Mouse (Mus musculus) testis, adult 2 months (tissue): ENCODE measurements around the gene Sema6d.

Experiments
- CTCF ChIP-seq: fragments of 200-500 bp; IDR thresholded peaks from 2 replicates; pipeline ENCODE4 v1.5.1; 2012; ENCODE audit warnings: low read depth, mild to moderate bottlenecking, inconsistent platforms, low read length, moderate library complexity; ENCODE audit not compliant: control insufficient read depth, insufficient read depth, insufficient replicate concordance
- POLR2A ChIP-seq: fragments of 200-500 bp; IDR thresholded peaks from 2 replicates; pipeline ENCODE4 v1.6.1; 2012; ENCODE audit warnings: low read depth, mild to moderate bottlenecking, inconsistent platforms, low read length, moderate library complexity; ENCODE audit not compliant: control insufficient read depth

DNA sequence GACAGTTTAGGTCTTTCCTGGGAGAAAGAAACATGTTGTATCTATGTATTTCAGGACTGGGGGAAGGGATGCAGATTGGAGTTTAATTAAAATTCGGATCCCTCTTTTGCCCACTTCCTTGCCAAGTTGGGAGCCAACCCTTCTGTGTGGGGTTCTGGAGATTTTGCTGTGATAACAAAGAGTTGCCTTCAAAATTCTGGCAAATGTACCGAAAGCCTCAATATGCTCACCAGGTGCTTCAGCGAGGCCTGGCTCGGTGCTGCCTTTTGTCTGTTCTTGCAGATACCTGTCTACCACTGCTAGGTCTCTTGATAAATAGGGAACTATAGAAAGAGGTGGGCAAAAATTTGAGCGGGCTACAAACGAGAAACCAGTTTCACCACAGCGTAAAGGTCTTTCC lies 563.4 kb downstream of the Sema6d start:
- no peak for TF ChIP-seq CTCF
- TF ChIP-seq POLR2A = no peak
